ENCODE assay signal across 22 mouse cellular contexts in genomic region chr5:73811094-73811521, GRCm38 (mm10).
DNase-seq lines count a peak whose midpoint lies in the region; ATAC-seq and TF ChIP-seq lines count a peak whose summit lies in the region.
"Had no signal": no experiment of that assay in that cellular context is flagged by ENCODE, and none has a peak within 500 bp of the region (broad histone marks: within the 10 kb centered on the region; RNA-seq: fewer than 3 reads in every experiment).

No protein-coding gene starts in this region.

- no peaks in the 10 kb centered on the region for H3K27me3 ChIP-seq in kidney, embryonic 15.5 days
- no peaks in the 10 kb centered on the region for H3K27me3 ChIP-seq in midbrain, embryonic 11.5 days (ENCODE audit: control insufficient read depth, insufficient read depth, low read length)
- no peaks in the 10 kb centered on the region for H3K27me3 ChIP-seq in midbrain, embryonic 15.5 days (replicated peaks)
- H3K27me3 ChIP-seq in forebrain, postnatal 0 days (ENCODE audit: insufficient read depth, low read length), result no peaks in the 10 kb centered on the region
- H3K27me3 ChIP-seq: forebrain, embryonic 13.5 days; heart, embryonic 13.5 days; liver, embryonic 15.5 days; midbrain, embryonic 13.5 days had no signal

- 18% methylated on average over 3 of the region's 3 CpGs for WGBS in kidney, embryonic 15.5 days
- WGBS in midbrain, embryonic 11.5 days, result 69% methylated on average over 3 of the region's 3 CpGs
- 88% methylated on average over 3 of the region's 3 CpGs for WGBS in midbrain, embryonic 15.5 days
- 85% methylated on average over 3 of the region's 3 CpGs for WGBS in forebrain, postnatal 0 days

- no peaks in the 10 kb centered on the region for H3K36me3 ChIP-seq in kidney, embryonic 15.5 days
- no peaks in the 10 kb centered on the region for H3K36me3 ChIP-seq in midbrain, embryonic 11.5 days (ENCODE audit: control insufficient read depth, insufficient read depth, low read length)
- no peaks in the 10 kb centered on the region for H3K36me3 ChIP-seq in midbrain, embryonic 15.5 days (replicated peaks)
- H3K36me3 ChIP-seq in forebrain, postnatal 0 days (ENCODE audit: insufficient read depth), result no peaks in the 10 kb centered on the region
- H3K36me3 ChIP-seq: G1E; heart, embryonic 13.5 days; liver, embryonic 15.5 days; midbrain, embryonic 13.5 days had no signal

- H3K4me2 ChIP-seq in kidney, embryonic 15.5 days, result no peak overlapping the region
- no peak overlapping the region for H3K4me2 ChIP-seq in midbrain, embryonic 11.5 days
- H3K4me2 ChIP-seq in midbrain, embryonic 15.5 days, result no peak overlapping the region
- no peak overlapping the region for H3K4me2 ChIP-seq in forebrain, postnatal 0 days (ENCODE audit: low read depth)
- H3K4me2 ChIP-seq: forebrain, embryonic 13.5 days; heart, embryonic 13.5 days; liver, embryonic 15.5 days; midbrain, embryonic 13.5 days had no signal

- H3K4me3 ChIP-seq in kidney, embryonic 15.5 days (replicated peaks), result no peak overlapping the region
- no peak overlapping the region for H3K4me3 ChIP-seq in midbrain, embryonic 11.5 days (ENCODE audit: low read depth, low read length)
- H3K4me3 ChIP-seq in midbrain, embryonic 15.5 days, result no peak overlapping the region
- H3K4me3 ChIP-seq in forebrain, postnatal 0 days (ENCODE audit: low read depth, low read length), result no peak overlapping the region
- H3K4me3 ChIP-seq: forebrain, embryonic 13.5 days; heart, embryonic 13.5 days; left cerebral cortex, adult 2 months; liver, embryonic 15.5 days; midbrain, embryonic 13.5 days had no signal

- ATAC-seq in kidney, embryonic 15.5 days (replicated peaks; ENCODE audit: low FRiP score), result peak; percentile 91
- no peak for ATAC-seq in midbrain, embryonic 11.5 days (ENCODE audit: low FRiP score)
- ATAC-seq in midbrain, embryonic 15.5 days (replicated peaks), result no peak
- ATAC-seq in forebrain, postnatal 0 days, result no peak
- ATAC-seq: CD4-positive, CD25-positive, alpha-beta regulatory T cell, adult 4 months; forebrain, embryonic 13.5 days; midbrain, embryonic 13.5 days had no signal

- 0 out of 2 replicates have a peak, but pooled peaks cover 5% of the 10 kb centered on the region for H3K4me1 ChIP-seq in kidney, embryonic 15.5 days
- no peaks in the 10 kb centered on the region for H3K4me1 ChIP-seq in midbrain, embryonic 11.5 days (ENCODE audit: control insufficient read depth, insufficient read depth, low read length)
- H3K4me1 ChIP-seq in midbrain, embryonic 15.5 days, result no peaks in the 10 kb centered on the region
- no peaks in the 10 kb centered on the region for H3K4me1 ChIP-seq in forebrain, postnatal 0 days (ENCODE audit: insufficient read depth)
- H3K4me1 ChIP-seq: forebrain, embryonic 13.5 days; heart, embryonic 13.5 days; liver, embryonic 15.5 days; midbrain, embryonic 13.5 days had no signal

- TF ChIP-seq CTCF in forebrain, postnatal 0 days (IDR thresholded peaks at IDR 0.05; ENCODE audit: low read depth), result no peak

- H3K9ac ChIP-seq in kidney, embryonic 15.5 days, result no peak overlapping the region
- H3K9ac ChIP-seq in midbrain, embryonic 11.5 days (ENCODE audit: low read length), result no peak overlapping the region
- H3K9ac ChIP-seq in midbrain, embryonic 15.5 days, result no peak overlapping the region
- no peak overlapping the region for H3K9ac ChIP-seq in forebrain, postnatal 0 days
- H3K9ac ChIP-seq: forebrain, embryonic 13.5 days; heart, embryonic 13.5 days; liver, embryonic 15.5 days; midbrain, embryonic 13.5 days had no signal

- no peak overlapping the region; the same call in 1 of the 2 replicates for H3K27ac ChIP-seq in kidney, embryonic 15.5 days
- H3K27ac ChIP-seq in midbrain, embryonic 11.5 days (ENCODE audit: low read depth, low read length), result no peak overlapping the region
- H3K27ac ChIP-seq in midbrain, embryonic 15.5 days, result no peak overlapping the region
- no peak overlapping the region for H3K27ac ChIP-seq in forebrain, postnatal 0 days (ENCODE audit: low read depth, low read length)
- H3K27ac ChIP-seq: forebrain, embryonic 13.5 days; heart, embryonic 13.5 days; left cerebral cortex, adult 2 months; liver, embryonic 15.5 days; midbrain, embryonic 13.5 days had no signal

- peak; percentile 24 for DNase-seq in adrenal gland, adult 2 months
- DNase-seq in adrenal gland, adult 8-10 months, result no peak
- DNase-seq in kidney, adult 11 months, result no peak
- peak; percentile 51 for DNase-seq in midbrain, embryonic 11.5 days (ENCODE audit: low spot score, missing footprints)
- no peak for DNase-seq in forebrain, postnatal 0 days
- no peak for DNase-seq in right cerebral cortex, adult 2 months (ENCODE audit: low spot score in 2 of 2)
- DNase-seq: cerebellum, adult 2 months; heart, postnatal 36 days; kidney, adult 9 months; lung, postnatal 14 days; right cerebral cortex, adult 18-20 months; spleen, adult 18-20 months; thymus, postnatal 14 days had no signal

- no peaks in the 10 kb centered on the region; the same call in 1 of the 2 replicates for H3K9me3 ChIP-seq in kidney, embryonic 15.5 days (replicated peaks)
- no peaks in the 10 kb centered on the region for H3K9me3 ChIP-seq in midbrain, embryonic 11.5 days (ENCODE audit: control insufficient read depth, low read length)
- H3K9me3 ChIP-seq in midbrain, embryonic 15.5 days, result no peaks in the 10 kb centered on the region
- no peaks in the 10 kb centered on the region for H3K9me3 ChIP-seq in forebrain, postnatal 0 days (ENCODE audit: low read length)
- H3K9me3 ChIP-seq: forebrain, embryonic 13.5 days; G1E; liver, embryonic 15.5 days; midbrain, embryonic 13.5 days had no signal

Comparison
In these comparisons a context has a peak if more than half of its experiments do, and no peak if none do; other contexts are left out.
1. DNase-seq: peak in adrenal gland, adult 2 months (single experiment) and midbrain, embryonic 11.5 days (single experiment); none in adrenal gland, adult 8-10 months (single experiment), kidney, adult 11 months (single experiment), forebrain, postnatal 0 days (single experiment) and right cerebral cortex, adult 2 months (0 of 2).